Mouse (Mus musculus): Measurements from ENCODE around the gene Hoxb8. TPM values are rescaled to one million over a fixed set of nuclear protein-coding genes. Genes with fewer than 3 reads are reported as not detected.

Gene Hoxb8
- total RNA-seq, 2 experiments from 2014 or later = 59.4 to 80.5 TPM

- no peak for DNase-seq
Measured at GRCm38 (mm10) chr11:96313806-96314428, 32.2 kb downstream of the Hoxb8 start.

- DNase-seq = peak; percentile 72 to 78
Measured at GRCm38 (mm10) chr11:96314671-96315343, 33.1 kb downstream of the Hoxb8 start.

- DNase-seq = no peak
Measured at GRCm38 (mm10) chr11:96315344-96315681, 33.6 kb downstream of the Hoxb8 start.

- no peak for DNase-seq
Measured at GRCm38 (mm10) chr11:96316696-96317607, 35.2 kb downstream of the Hoxb8 start.

- DNase-seq = no peak
Measured at GRCm38 (mm10) chr11:96317608-96318367, 36.1 kb downstream of the Hoxb8 start, which contains the start of gene Hoxb4. Hoxb4 (plus strand) TSS chr11:96318267.

GRCm38 (mm10) chr11:96318368-96319070 is 36.8 kb downstream of the Hoxb8 start:
- DNase-seq = peak; percentile 90 to 91

GRCm38 (mm10) chr11:96319071-96319902 is 37.6 kb downstream of the Hoxb8 start:
- DNase-seq = peak in 1 of 2 experiments; percentile 56

- DNase-seq = peak in 1 of 2 experiments; percentile 68
Measured at GRCm38 (mm10) chr11:96319910-96320309, 38.2 kb downstream of the Hoxb8 start.

- no peak for DNase-seq
Measured at GRCm38 (mm10) chr11:96320688-96321087, 39.0 kb downstream of the Hoxb8 start.

- no peak for DNase-seq
Measured at GRCm38 (mm10) chr11:96321846-96322245, 40.1 kb downstream of the Hoxb8 start.

GRCm38 (mm10) chr11:96322738-96323137 is 41.0 kb downstream of the Hoxb8 start:
- DNase-seq = no peak

- DNase-seq = no peak
Measured at GRCm38 (mm10) chr11:96323154-96323553, 41.4 kb downstream of the Hoxb8 start, which contains the start of gene Hoxb3. Hoxb3 (plus strand) TSS chr11:96323326.

GRCm38 (mm10) chr11:96324125-96324524 is 42.4 kb downstream of the Hoxb8 start:
- DNase-seq = no peak

GRCm38 (mm10) chr11:96324965-96325364 is 43.3 kb downstream of the Hoxb8 start:
- no peak for DNase-seq

GRCm38 (mm10) chr11:96325747-96326212 is 44.1 kb downstream of the Hoxb8 start:
- peak in 1 of 2 experiments; percentile 51 for DNase-seq

- DNase-seq = no peak
Measured at GRCm38 (mm10) chr11:96326705-96327104, 45.0 kb downstream of the Hoxb8 start.

- DNase-seq = no peak
Measured at GRCm38 (mm10) chr11:96327122-96327521, 45.4 kb downstream of the Hoxb8 start.

GRCm38 (mm10) chr11:96327750-96328149 is 46.0 kb downstream of the Hoxb8 start:
- DNase-seq = no peak

- no peak for DNase-seq
Measured at GRCm38 (mm10) chr11:96328605-96329004, 46.9 kb downstream of the Hoxb8 start.

- DNase-seq = no peak
Measured at GRCm38 (mm10) chr11:96332105-96332504, 50.4 kb downstream of the Hoxb8 start.

All from adrenal gland, postnatal 36 days (tissue).